Comparison of ENCODE assay signal across 14 mouse cellular contexts in genomic region chr1:72160321-72160720, GRCm38 (mm10).
"Had no signal": no experiment of that assay in that cellular context is flagged by ENCODE, and none has a peak within 500 bp of the region (broad histone marks: within the 10 kb centered on the region; RNA-seq: fewer than 3 reads in every experiment).

No protein-coding gene starts in this region.

- H3K36me3 ChIP-seq: neural tube, embryonic 13.5 days; neural tube, embryonic 15.5 days; stomach, embryonic 15.5 days had no signal

- H3K4me1 ChIP-seq: neural tube, embryonic 13.5 days; neural tube, embryonic 15.5 days; stomach, embryonic 15.5 days had no signal

- H3K27ac ChIP-seq: neural tube, embryonic 13.5 days; neural tube, embryonic 15.5 days; stomach, embryonic 15.5 days had no signal

- H3K9me3 ChIP-seq: neural tube, embryonic 13.5 days; neural tube, embryonic 15.5 days; stomach, embryonic 15.5 days had no signal

- H3K9ac ChIP-seq: neural tube, embryonic 13.5 days; neural tube, embryonic 15.5 days; stomach, embryonic 15.5 days had no signal

- H3K4me3 ChIP-seq: neural tube, embryonic 13.5 days; neural tube, embryonic 15.5 days; stomach, embryonic 15.5 days had no signal

- H3K4me2 ChIP-seq: neural tube, embryonic 13.5 days; neural tube, embryonic 15.5 days; stomach, embryonic 15.5 days had no signal

- DNase-seq: retina, postnatal 1 day; right cerebral cortex, adult 18-20 months; right cerebral cortex, postnatal 14 days; right cerebral cortex, postnatal 25 days; spleen, adult 18-20 months; thymus, adult 18-20 months; thymus, adult 2 months; thymus, postnatal 14 days; thymus, postnatal 25 days; thymus, postnatal 36 days; thymus, postnatal 4 days had no signal

- H3K27me3 ChIP-seq: neural tube, embryonic 13.5 days; neural tube, embryonic 15.5 days; stomach, embryonic 15.5 days had no signal
